Mouse (Mus musculus) CH12F3 (cell line): ENCODE data around the gene Nim1k.

Experiments
- in situ Hi-C: fragments of 300-500 bp; cut with MboI; formaldehyde crosslinking; loops from 2 replicates; pipeline ENCODE4 v1.14.3; 2020; ENCODE audit warnings: low sequenced_read_pairs

Nim1k gene

GRCm38 (mm10) chr13:119755681-119756471, at the start of gene Nim1k:
Gene Nim1k (minus strand): TSS chr13:119755882.
- in situ Hi-C loops = no loop called here

GRCm38 (mm10) chr13:119797656-119798055, 42.0 kb upstream of the Nim1k start:
- in situ Hi-C loops = no loop called here

GRCm38 (mm10) chr13:119792791-119793404, 37.2 kb upstream of the Nim1k start:
- in situ Hi-C loops = no loop called here

GRCm38 (mm10) chr13:119791580-119792135, 36.0 kb upstream of the Nim1k start:
- in situ Hi-C loops = no loop called here

GRCm38 (mm10) chr13:119790761-119791579, 35.3 kb upstream of the Nim1k start, which contains the start of gene Zfp131:
Gene Zfp131 (minus strand): TSS chr13:119790889.
- in situ Hi-C loops = no loop called here

GRCm38 (mm10) chr13:119789851-119790717, 34.4 kb upstream of the Nim1k start:
- in situ Hi-C loops = no loop called here

- in situ Hi-C loops = no loop called here
Measured at GRCm38 (mm10) chr13:119783581-119783980, 27.9 kb upstream of the Nim1k start.

GRCm38 (mm10) chr13:119768541-119768940, 12.9 kb upstream of the Nim1k start:
- in situ Hi-C loops = no loop called here

GRCm38 (mm10) chr13:119766480-119766879, 10.8 kb upstream of the Nim1k start:
- in situ Hi-C loops = no loop called here

GRCm38 (mm10) chr13:119756831-119757230, 1.1 kb upstream of the Nim1k start:
- in situ Hi-C loops = no loop called here

GRCm38 (mm10) chr13:119755141-119755547, 538 bp downstream of the Nim1k start:
- in situ Hi-C loops = no loop called here

GRCm38 (mm10) chr13:119754635-119755020, 1.1 kb downstream of the Nim1k start:
- in situ Hi-C loops = no loop called here

- in situ Hi-C loops = no loop called here
Measured at GRCm38 (mm10) chr13:119753859-119754634, 1.6 kb downstream of the Nim1k start.

- in situ Hi-C loops = no loop called here
Measured at GRCm38 (mm10) chr13:119746930-119747329, 8.8 kb downstream of the Nim1k start.

GRCm38 (mm10) chr13:119743470-119743869, 12.2 kb downstream of the Nim1k start:
- in situ Hi-C loops = no loop called here

- in situ Hi-C loops = no loop called here
Measured at GRCm38 (mm10) chr13:119742711-119743415, 12.8 kb downstream of the Nim1k start.

GRCm38 (mm10) chr13:119741390-119742237, 14.1 kb downstream of the Nim1k start:
- in situ Hi-C loops = no loop called here

- in situ Hi-C loops = no loop called here
Measured at GRCm38 (mm10) chr13:119731448-119731847, 24.2 kb downstream of the Nim1k start.
